Comparison of ENCODE assay signal across 8 mouse cellular contexts in the genomic region with DNA sequence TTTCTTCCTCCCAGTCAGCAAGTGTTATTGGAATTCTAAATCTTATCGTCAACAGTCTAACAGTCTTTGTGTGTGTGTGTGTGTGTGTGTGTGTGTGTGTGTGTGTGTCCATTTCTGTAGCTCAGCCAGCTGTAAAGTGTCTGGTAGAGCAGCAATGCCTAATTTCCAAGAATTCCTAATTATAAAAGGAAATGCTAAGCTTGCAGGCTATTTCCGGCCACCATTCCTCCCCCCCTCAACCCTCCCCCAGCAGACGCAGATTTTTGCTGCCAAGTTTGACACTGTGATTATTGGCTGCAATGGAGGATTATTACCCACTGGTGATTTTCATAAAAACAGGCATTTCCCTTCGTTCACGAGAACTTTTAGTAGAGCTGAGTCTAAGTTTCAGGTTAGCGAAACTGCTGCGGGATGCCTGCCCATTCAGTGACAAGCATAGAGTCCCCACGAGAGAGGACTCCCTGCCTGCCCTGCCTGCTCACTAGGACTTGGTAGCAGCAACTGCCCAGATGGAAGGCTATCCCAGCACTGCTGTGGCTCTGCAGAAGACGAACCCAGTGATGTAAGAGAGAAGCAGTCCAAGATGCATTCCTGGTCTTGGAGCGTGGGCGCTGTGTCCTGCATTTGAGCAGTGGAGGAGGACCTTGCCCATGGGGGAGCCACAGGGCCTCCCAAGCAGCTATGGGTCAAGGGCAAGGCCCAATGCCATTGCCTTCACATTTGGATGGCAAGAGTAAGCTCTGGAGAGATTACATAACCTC. TPM values are rescaled to one million over a fixed set of nuclear protein-coding genes. Genes with fewer than 3 reads are reported as not detected.
DNase-seq lines count a peak whose midpoint lies in the region; ATAC-seq and TF ChIP-seq lines count a peak whose summit lies in the region.

No protein-coding gene starts in this region.

- TF ChIP-seq POLR2A in bone marrow, adult 2 months (IDR thresholded peaks at IDR 0.05; ENCODE audit: borderline replicate concordance, control insufficient read depth, low read depth, low read length), result no peak
- TF ChIP-seq POLR2A in thymus, adult 2 months (IDR thresholded peaks at IDR 0.05; ENCODE audit: control insufficient read depth, extremely low read depth, insufficient read depth, low read length, poor library complexity), result no peak

- H3K9ac ChIP-seq in forebrain, embryonic 16.5 days (replicated peaks; ENCODE audit: low read depth, low read length), result no peak overlapping the region
- H3K9ac ChIP-seq in forebrain, embryonic 11.5 days (ENCODE audit: low read length), result no peak overlapping the region
- H3K9ac ChIP-seq in limb, embryonic 13.5 days, result peak overlapping the region; percentile 35; the same call in 1 of the 2 replicates

- H3K27ac ChIP-seq in forebrain, embryonic 16.5 days (ENCODE audit: low read length), result peak overlapping the region; percentile 39
- no peak overlapping the region for H3K27ac ChIP-seq in forebrain, embryonic 11.5 days (ENCODE audit: low read depth, low read length)
- peak overlapping the region; percentile 7; the same call in 1 of the 2 replicates for H3K27ac ChIP-seq in bone marrow, adult 2 months (ENCODE audit: control insufficient read depth, insufficient read depth, low read depth, low read length, poor library complexity)
- peak overlapping the region; percentile 77 for H3K27ac ChIP-seq in limb, embryonic 13.5 days
- no peak overlapping the region for H3K27ac ChIP-seq in thymus, adult 2 months (ENCODE audit: control insufficient read depth, insufficient read depth, low read length)

- 52% methylated on average over 11 of the region's 11 CpGs for WGBS in forebrain, embryonic 16.5 days
- WGBS in forebrain, embryonic 11.5 days, result 83% methylated on average over 11 of the region's 11 CpGs
- 72% methylated on average over 11 of the region's 11 CpGs for WGBS in bone marrow, adult 2 months
- 36% methylated on average over 11 of the region's 11 CpGs for WGBS in limb, embryonic 13.5 days
- WGBS in thymus, adult 2 months, result 91% methylated on average over 11 of the region's 11 CpGs

- no peak overlapping the region for H3K4me2 ChIP-seq in forebrain, embryonic 16.5 days (ENCODE audit: low read length)
- H3K4me2 ChIP-seq in forebrain, embryonic 11.5 days (ENCODE audit: low read depth, low read length, severe bottlenecking), result no peak overlapping the region
- H3K4me2 ChIP-seq in limb, embryonic 13.5 days (replicated peaks), result peak overlapping the region; percentile 37

- no peak for TF ChIP-seq CTCF in bone marrow, adult 2 months (IDR thresholded peaks at IDR 0.05; ENCODE audit: control insufficient read depth, insufficient read depth, low read length)
- TF ChIP-seq CTCF in thymus, adult 2 months (IDR thresholded peaks at IDR 0.05; ENCODE audit: borderline replicate concordance, control insufficient read depth, extremely low read depth, insufficient read depth, low read length, poor library complexity), result no peak

- H3K4me3 ChIP-seq in forebrain, embryonic 16.5 days (replicated peaks; ENCODE audit: low read length), result no peak overlapping the region
- H3K4me3 ChIP-seq in forebrain, embryonic 11.5 days (ENCODE audit: low read depth, low read length), result no peak overlapping the region
- H3K4me3 ChIP-seq in bone marrow, adult 2 months (replicated peaks; ENCODE audit: control insufficient read depth, low read depth, low read length), result no peak overlapping the region
- no peak overlapping the region for H3K4me3 ChIP-seq in limb, embryonic 13.5 days
- no peak overlapping the region for H3K4me3 ChIP-seq in thymus, adult 2 months (ENCODE audit: control insufficient read depth, insufficient read depth, low read length)

- H3K27me3 ChIP-seq in forebrain, embryonic 16.5 days (replicated peaks; ENCODE audit: control insufficient read depth, insufficient read depth, low read length), result no peaks in the 10 kb centered on the region
- H3K27me3 ChIP-seq in forebrain, embryonic 11.5 days (ENCODE audit: control insufficient read depth, insufficient read depth, low read length), result no peaks in the 10 kb centered on the region
- no peaks in the 10 kb centered on the region for H3K27me3 ChIP-seq in limb, embryonic 13.5 days
- H3K27me3 ChIP-seq in thymus, adult 2 months (ENCODE audit: control insufficient read depth, insufficient read depth, low read length), result no peaks in the 10 kb centered on the region

- DNase-seq in forebrain, embryonic 11.5 days (ENCODE audit: low spot score), result no peak
- peak; percentile 60 to 62 for DNase-seq in heart, postnatal 10 days
- no peak for DNase-seq in thymus, postnatal 4 days
- no peak for DNase-seq in thymus, adult 2 months
- DNase-seq in spleen, postnatal 10 days (ENCODE audit: low spot score in 2 of 2), result no peak

- no peaks in the 10 kb centered on the region for H3K36me3 ChIP-seq in forebrain, embryonic 16.5 days (ENCODE audit: control insufficient read depth, insufficient read depth)
- H3K36me3 ChIP-seq in forebrain, embryonic 11.5 days (ENCODE audit: control insufficient read depth, insufficient read depth, low read length), result no peaks in the 10 kb centered on the region
- H3K36me3 ChIP-seq in limb, embryonic 13.5 days, result peaks cover 48% of the 10 kb centered on the region
- no peaks in the 10 kb centered on the region for H3K36me3 ChIP-seq in thymus, adult 2 months (ENCODE audit: control insufficient read depth, insufficient read depth, low read length)

- peaks cover 20% of the 10 kb centered on the region for H3K4me1 ChIP-seq in forebrain, embryonic 16.5 days (replicated peaks; ENCODE audit: control insufficient read depth, insufficient read depth, low read length)
- H3K4me1 ChIP-seq in forebrain, embryonic 11.5 days (replicated peaks; ENCODE audit: control insufficient read depth, insufficient read depth, low read length), result no peaks in the 10 kb centered on the region
- H3K4me1 ChIP-seq in bone marrow, adult 2 months (ENCODE audit: control insufficient read depth, insufficient read depth, low read length), result peaks cover 4% of the 10 kb centered on the region; the same call in 1 of the 2 replicates
- peaks cover 19% of the 10 kb centered on the region for H3K4me1 ChIP-seq in limb, embryonic 13.5 days
- no peaks in the 10 kb centered on the region for H3K4me1 ChIP-seq in thymus, adult 2 months (replicated peaks; ENCODE audit: control insufficient read depth, insufficient read depth, low read length)

- ATAC-seq in forebrain, embryonic 16.5 days, result peak; percentile 38
- ATAC-seq in forebrain, embryonic 11.5 days (replicated peaks; ENCODE audit: low FRiP score), result no peak
- peak; percentile 45; the same call in 1 of the 2 replicates for ATAC-seq in limb, embryonic 13.5 days (ENCODE audit: low FRiP score, low read depth)

- intact Hi-C loops in heart, postnatal 10 days (cut with DNase I), result no loop called here

- H3K9me3 ChIP-seq in forebrain, embryonic 16.5 days (ENCODE audit: control insufficient read depth, low read length), result no peaks in the 10 kb centered on the region
- H3K9me3 ChIP-seq in forebrain, embryonic 11.5 days (ENCODE audit: control insufficient read depth, low read length), result no peaks in the 10 kb centered on the region
- no peaks in the 10 kb centered on the region for H3K9me3 ChIP-seq in limb, embryonic 13.5 days

RNA-seq across cellular contexts. Expression of gene Tmem156, which starts 52.9 kb away (rescaled TPM):
- polyA plus RNA-seq in forebrain, embryonic 16.5 days (2015; fragmentation: Nextera tagmentation; extraction: Ambion mirVana), result 0.22 TPM in 1 of 2 replicates, not detected in the other
- 0.21 TPM in 1 of 2 replicates, not detected in the other for polyA plus RNA-seq in forebrain, embryonic 11.5 days (2014; fragmentation: Nextera tagmentation; extraction: Ambion mirVana)
- 3.3 and 8.5 TPM in 2 replicates for polyA plus RNA-seq in bone marrow, adult 2 months (2011; ENCODE audit: insufficient read depth, insufficient read length, low replicate concordance, missing spikeins)
- under 1 TPM in 1 of 2 experiments, not detected in 1; 0.29 TPM for total RNA-seq in heart, postnatal 10 days (2021)
- polyA plus RNA-seq in limb, embryonic 13.5 days (2015; fragmentation: Nextera tagmentation; extraction: Ambion mirVana), result 0.33 and 0.42 TPM in 2 replicates
- polyA plus RNA-seq in thymus, adult 2 months (2012; rRNA removed), result 3.4 and 3.6 TPM in 2 replicates

Comparison
In these comparisons a context has a peak if more than half of its experiments do, and no peak if none do; other contexts are left out.
1. H3K27ac ChIP-seq: peak in forebrain, embryonic 16.5 days (single experiment), bone marrow, adult 2 months (single experiment) and limb, embryonic 13.5 days (single experiment); none in forebrain, embryonic 11.5 days (single experiment) and thymus, adult 2 months (single experiment).
2. DNase-seq: peak in heart, postnatal 10 days (2 of 2); none in forebrain, embryonic 11.5 days (single experiment), thymus, postnatal 4 days (single experiment), thymus, adult 2 months (single experiment) and spleen, postnatal 10 days (0 of 2).